Mouse (Mus musculus) lung, adult 2 months (tissue): ENCODE results near the gene Selp.

ENCODE experiments used
- CTCF ChIP-seq: fragments of 200-500 bp; IDR thresholded peaks from 2 replicates; pipeline ENCODE4 v1.5.1; 2011; ENCODE audit warnings: mild to moderate bottlenecking, low read length, control low read depth; ENCODE audit not compliant: insufficient read depth
- POLR2A ChIP-seq: fragments of 200-500 bp; IDR thresholded peaks from 2 replicates; pipeline ENCODE4 v1.6.1; 2011; ENCODE audit warnings: low read depth, mild to moderate bottlenecking, control low read depth, low read length, borderline replicate concordance; ENCODE audit errors: extremely low read depth

DNA sequence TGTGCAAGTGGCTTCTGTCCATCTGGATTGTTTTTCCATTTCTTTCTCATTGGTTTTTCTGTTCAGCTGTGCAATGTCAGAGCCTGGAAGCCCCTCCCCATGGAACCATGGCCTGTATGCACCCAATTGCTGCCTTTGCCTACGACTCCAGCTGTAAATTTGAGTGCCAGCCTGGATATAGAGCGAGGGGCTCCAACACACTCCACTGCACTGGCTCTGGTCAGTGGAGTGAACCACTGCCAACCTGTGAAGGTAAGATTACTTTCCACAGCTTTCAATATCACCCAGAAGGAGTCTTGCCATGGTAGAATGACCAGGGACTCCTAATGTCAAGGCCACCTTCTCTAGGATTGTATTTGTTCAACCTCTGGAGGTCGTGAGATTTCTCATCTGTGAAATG, 14.9 kb downstream of the Selp start:
- no peak for TF ChIP-seq CTCF
- TF ChIP-seq POLR2A, result no peak
